Comparison of ENCODE assay signal across 20 mouse cellular contexts in the genomic region with DNA sequence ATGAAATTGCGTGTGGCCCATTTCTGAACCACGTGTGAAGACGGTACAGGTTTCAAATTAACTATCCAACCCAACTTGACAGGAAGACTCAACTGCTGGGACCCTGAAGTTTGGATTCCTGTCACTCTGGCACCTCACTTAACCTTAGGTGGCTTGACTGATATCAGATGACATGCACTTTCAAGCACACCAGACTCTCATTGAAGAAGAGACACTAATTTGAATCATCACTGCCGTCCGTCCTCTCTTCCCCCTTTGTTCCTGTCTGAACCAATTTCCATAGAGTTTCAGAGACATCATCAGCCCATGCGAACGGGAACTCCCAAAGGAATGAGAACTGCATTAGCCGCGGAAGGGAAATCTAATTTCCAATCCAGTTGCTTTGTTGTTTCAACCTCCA. TPM values are rescaled to one million over a fixed set of nuclear protein-coding genes. Genes with fewer than 3 reads are reported as not detected.
DNase-seq lines count a peak whose midpoint lies in the region; ATAC-seq lines count a peak whose summit lies in the region.
"Had no signal": no experiment of that assay in that cellular context is flagged by ENCODE, and none has a peak within 500 bp of the region (broad histone marks: within the 10 kb centered on the region; RNA-seq: fewer than 3 reads in every experiment).

No protein-coding gene starts in this region.

- ATAC-seq in hindbrain, embryonic 12.5 days (ENCODE audit: low FRiP score), result no peak
- no peak for ATAC-seq in hindbrain, embryonic 14.5 days (ENCODE audit: low FRiP score)
- ATAC-seq: forebrain, embryonic 14.5 days; inflammation-experienced regulatory T-cells, adult 6 months; intestine, postnatal 0 days had no signal

- no peak overlapping the region for H3K4me3 ChIP-seq in hindbrain, embryonic 12.5 days
- no peak overlapping the region for H3K4me3 ChIP-seq in hindbrain, embryonic 14.5 days (replicated peaks; ENCODE audit: low read length)
- H3K4me3 ChIP-seq: embryonic facial prominence, embryonic 15.5 days; erythroblast, embryonic 14.5 days; forebrain, embryonic 10.5 days; heart, embryonic 13.5 days had no signal

- DNase-seq in heart, adult 11 months, result peak; percentile 68
- no peak for DNase-seq in heart, postnatal 25 days (ENCODE audit: low spot score)
- DNase-seq in hindbrain, embryonic 14.5 days (ENCODE audit: low spot score), result no peak
- peak; percentile 60 for DNase-seq in retina, embryonic 14.5 days (ENCODE audit: low spot score)
- DNase-seq in liver, result no peak
- DNase-seq: adrenal gland, adult 2 months; adrenal gland, postnatal 25 days; cerebellum, adult 11-12 months; cerebellum, adult 9-11 months; gastrocnemius, postnatal 10 days; kidney, adult 8-10 months had no signal

- no peak overlapping the region for H3K4me2 ChIP-seq in hindbrain, embryonic 12.5 days (replicated peaks)
- H3K4me2 ChIP-seq in hindbrain, embryonic 14.5 days (replicated peaks), result no peak overlapping the region
- H3K4me2 ChIP-seq: embryonic facial prominence, embryonic 15.5 days; heart, embryonic 13.5 days had no signal

- H3K4me1 ChIP-seq in hindbrain, embryonic 12.5 days, result peaks cover 42% of the 10 kb centered on the region
- H3K4me1 ChIP-seq in hindbrain, embryonic 14.5 days (replicated peaks; ENCODE audit: control insufficient read depth, insufficient read depth, low read length), result peaks cover 54% of the 10 kb centered on the region

- no peaks in the 10 kb centered on the region for H3K36me3 ChIP-seq in hindbrain, embryonic 12.5 days
- H3K36me3 ChIP-seq in hindbrain, embryonic 14.5 days (replicated peaks; ENCODE audit: control insufficient read depth, insufficient read depth), result peaks cover 7% of the 10 kb centered on the region; the same call in 1 of the 2 replicates
- H3K36me3 ChIP-seq: embryonic facial prominence, embryonic 15.5 days; forebrain, embryonic 10.5 days had no signal

- no peaks in the 10 kb centered on the region for H3K9me3 ChIP-seq in hindbrain, embryonic 12.5 days (replicated peaks)
- no peaks in the 10 kb centered on the region for H3K9me3 ChIP-seq in hindbrain, embryonic 14.5 days (ENCODE audit: control insufficient read depth, low read length)
- H3K9me3 ChIP-seq: embryonic facial prominence, embryonic 15.5 days; forebrain, embryonic 10.5 days; heart, embryonic 13.5 days had no signal

- no peak overlapping the region for H3K9ac ChIP-seq in hindbrain, embryonic 12.5 days
- H3K9ac ChIP-seq in hindbrain, embryonic 14.5 days, result no peak overlapping the region
- H3K9ac ChIP-seq: embryonic facial prominence, embryonic 15.5 days; heart, embryonic 13.5 days had no signal

- H3K27me3 ChIP-seq in hindbrain, embryonic 12.5 days, result no peaks in the 10 kb centered on the region
- no peaks in the 10 kb centered on the region for H3K27me3 ChIP-seq in hindbrain, embryonic 14.5 days (ENCODE audit: control insufficient read depth, insufficient read depth, low read length)
- H3K27me3 ChIP-seq: CH12.LX; embryonic facial prominence, embryonic 15.5 days; heart, embryonic 13.5 days had no signal

- H3K27ac ChIP-seq in hindbrain, embryonic 12.5 days, result peak overlapping the region; percentile 40; the same call in 1 of the 2 replicates
- H3K27ac ChIP-seq in hindbrain, embryonic 14.5 days, result no peak overlapping the region
- H3K27ac ChIP-seq: embryonic facial prominence, embryonic 15.5 days; forebrain, embryonic 10.5 days; heart, embryonic 13.5 days had no signal

- WGBS in hindbrain, embryonic 12.5 days, result 54% methylated on average over 9 of the region's 9 CpGs
- 48% methylated on average over 9 of the region's 9 CpGs for whole genome bisulfite sequencing in hindbrain, embryonic 14.5 days

- intact Hi-C loops in heart, postnatal 25 days (cut with DNase I), result no loop called here

RNA-seq across cellular contexts. Expression of gene Klf7, which starts 30.5 kb away (rescaled TPM):
- 10 to 100 TPM; 18.2 to 19.1 TPM for total RNA-seq in heart, postnatal 25 days (2021)
- 53.2 and 53.4 TPM in 2 replicates for polyA plus RNA-seq in hindbrain, embryonic 12.5 days (2016; fragmentation: Nextera tagmentation; extraction: Ambion mirVana)
- 80.1 and 86.6 TPM in 2 replicates for polyA plus RNA-seq in hindbrain, embryonic 14.5 days (2014; fragmentation: Nextera tagmentation; extraction: Ambion mirVana)

Comparison
In these comparisons a context has a peak if more than half of its experiments do, and no peak if none do; other contexts are left out.
1. DNase-seq: peak in heart, adult 11 months (single experiment) and retina, embryonic 14.5 days (single experiment); none in heart, postnatal 25 days (single experiment), hindbrain, embryonic 14.5 days (single experiment) and liver (single experiment).